Mouse (Mus musculus): ENCODE data around the gene Esp31. TPM values are rescaled to one million over a fixed set of nuclear protein-coding genes. Genes with fewer than 3 reads are reported as not detected.

Esp31 gene
- not detected in 2 replicates for polyA plus RNA-seq (2014; fragmentation: Nextera tagmentation; extraction: Ambion mirVana)

DNA sequence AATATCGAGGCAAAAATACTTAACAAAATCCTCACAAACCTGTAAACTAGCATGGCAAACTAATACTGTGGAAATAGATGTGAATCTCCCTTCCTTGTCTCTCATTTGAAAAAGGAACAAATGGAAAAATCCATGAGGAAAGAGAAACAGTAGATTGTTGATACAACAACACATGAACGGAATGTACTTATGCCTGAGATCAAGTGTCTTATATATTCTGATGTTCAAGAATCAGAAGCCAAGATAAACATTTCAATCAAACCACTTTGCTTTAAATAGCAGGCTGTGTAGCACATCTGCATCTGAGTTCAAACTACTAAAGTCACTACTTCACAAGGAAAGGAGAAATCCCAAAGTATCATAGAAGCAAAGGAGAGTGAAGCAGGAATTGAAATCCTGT is at the start of gene Esp31:
Gene Esp31 (plus strand): TSS at position 301 of the 400 bp plus-strand sequence.
- Histone ChIP-seq H3K4me3 (ENCODE audit: low read depth, low read length) (no peak within 1 kb of the TSS), H3K4me2 (replicated peaks; ENCODE audit: low read depth, low read length) (no peak within 1 kb of the TSS), H3K9me3 (ENCODE audit: control insufficient read depth, low read length) (no peaks in the 10 kb centered on the region), H3K4me1 (replicated peaks; ENCODE audit: control insufficient read depth, insufficient read depth, low read length) (no peaks in the 10 kb centered on the region), H3K27ac (ENCODE audit: low read depth, low read length) (no peak within 1 kb of the TSS), H3K9ac (ENCODE audit: low read depth, low read length) (no peak within 1 kb of the TSS), H3K36me3 (ENCODE audit: control insufficient read depth, insufficient read depth, low read length) (no peaks in the 10 kb centered on the region), H3K27me3 (ENCODE audit: control insufficient read depth, insufficient read depth, low read length) (no peaks in the 10 kb centered on the region)
- WGBS, result 85% methylated on average over 2 of the region's 2 CpGs
- no peak for ATAC-seq (ENCODE audit: low FRiP score)
- no peak for DNase-seq (ENCODE audit: low spot score)

Other genes starting within 250 kb of the Esp31 start
- not detected in 2 replicates for gene Esp36, start 219.3 kb upstream of the Esp31 start, polyA plus RNA-seq (2014; fragmentation: Nextera tagmentation; extraction: Ambion mirVana)
- not detected in 2 replicates for gene Esp34, start 85.3 kb upstream of the Esp31 start, polyA plus RNA-seq (2014; fragmentation: Nextera tagmentation; extraction: Ambion mirVana)

Measured in hindbrain, embryonic 11.5 days (tissue).